In the genomic region with DNA sequence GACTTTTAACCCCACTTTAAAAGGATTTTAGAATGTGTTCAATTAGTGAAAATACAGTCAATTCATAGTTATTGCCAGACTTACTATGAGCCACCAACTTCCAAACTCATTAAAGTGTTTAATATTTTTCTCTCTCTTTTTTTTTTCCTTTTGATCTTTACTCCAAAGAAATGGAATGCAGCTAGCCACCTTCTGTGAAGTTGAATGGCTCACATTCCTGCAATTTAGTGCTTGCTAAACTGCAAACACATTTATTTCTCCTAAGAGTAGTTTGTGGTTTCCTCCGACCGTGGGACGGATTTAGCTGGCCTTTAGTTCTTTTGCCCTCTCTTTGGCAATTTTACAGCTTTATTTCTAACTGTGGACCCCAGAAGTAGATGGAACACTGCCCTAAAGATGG, we compare ENCODE assay signal across 24 mouse cellular contexts. TPM values are rescaled to one million over a fixed set of nuclear protein-coding genes. Genes with fewer than 3 reads are reported as not detected.
DNase-seq lines count a peak whose midpoint lies in the region; ATAC-seq and TF ChIP-seq lines count a peak whose summit lies in the region.
"Had no signal": no experiment of that assay in that cellular context is flagged by ENCODE, and none has a peak within 500 bp of the region (broad histone marks: within the 10 kb centered on the region; RNA-seq: fewer than 3 reads in every experiment).

No protein-coding gene starts in this region.

- peak overlapping the region; percentile 86; the same call in 1 of the 2 replicates for H3K27ac ChIP-seq in kidney, embryonic 15.5 days
- no peak overlapping the region for H3K27ac ChIP-seq in kidney, adult 2 months (ENCODE audit: insufficient read depth, low read depth, low read length)
- peak overlapping the region; percentile 58 for H3K27ac ChIP-seq in lung, embryonic 16.5 days (ENCODE audit: low read length)
- 0 out of 2 replicates have a peak overlapping the region, but pooled peaks have one; percentile 61 for H3K27ac ChIP-seq in limb, embryonic 11.5 days (replicated peaks; ENCODE audit: low read depth, low read length)
- H3K27ac ChIP-seq: hindbrain, embryonic 14.5 days; liver, embryonic 15.5 days; midbrain, embryonic 13.5 days; neural tube, embryonic 13.5 days had no signal

- H3K27me3 ChIP-seq in kidney, embryonic 15.5 days, result no peaks in the 10 kb centered on the region
- no peaks in the 10 kb centered on the region for H3K27me3 ChIP-seq in kidney, adult 2 months (replicated peaks; ENCODE audit: control insufficient read depth, insufficient read depth, low read length)
- H3K27me3 ChIP-seq in lung, embryonic 16.5 days (ENCODE audit: control insufficient read depth, insufficient read depth, low read depth, low read length), result no peaks in the 10 kb centered on the region
- no peaks in the 10 kb centered on the region for H3K27me3 ChIP-seq in limb, embryonic 11.5 days (ENCODE audit: control insufficient read depth, insufficient read depth, low read length)
- H3K27me3 ChIP-seq: heart, embryonic 13.5 days; liver, embryonic 15.5 days; midbrain, embryonic 13.5 days; neural tube, embryonic 13.5 days; Patski had no signal

- H3K4me2 ChIP-seq in kidney, embryonic 15.5 days, result no peak overlapping the region
- H3K4me2 ChIP-seq in lung, embryonic 16.5 days (ENCODE audit: low read depth, low read length), result no peak overlapping the region
- H3K4me2 ChIP-seq in limb, embryonic 11.5 days (ENCODE audit: low read depth, severe bottlenecking), result no peak overlapping the region
- H3K4me2 ChIP-seq: heart, embryonic 13.5 days; hindbrain, embryonic 14.5 days; liver, embryonic 15.5 days; midbrain, embryonic 13.5 days; neural tube, embryonic 13.5 days had no signal

- no peak for TF ChIP-seq POLR2A in kidney, adult 2 months (IDR thresholded peaks at IDR 0.05; ENCODE audit: low read depth, low read length)
- no peak for TF ChIP-seq POLR2A in lung, adult 2 months (IDR thresholded peaks at IDR 0.05; ENCODE audit: borderline replicate concordance, extremely low read depth, low read depth, low read length)

- H3K36me3 ChIP-seq in kidney, embryonic 15.5 days, result no peaks in the 10 kb centered on the region
- no peaks in the 10 kb centered on the region for H3K36me3 ChIP-seq in kidney, adult 2 months (ENCODE audit: control insufficient read depth, insufficient read depth, low read length)
- no peaks in the 10 kb centered on the region for H3K36me3 ChIP-seq in lung, embryonic 16.5 days (ENCODE audit: control insufficient read depth, insufficient read depth, low read length)
- no peaks in the 10 kb centered on the region for H3K36me3 ChIP-seq in limb, embryonic 11.5 days (ENCODE audit: control insufficient read depth, insufficient read depth, low read length)
- H3K36me3 ChIP-seq: G1E; heart, embryonic 13.5 days; liver, embryonic 15.5 days; midbrain, embryonic 13.5 days; neural tube, embryonic 13.5 days had no signal

- no peaks in the 10 kb centered on the region for H3K9me3 ChIP-seq in kidney, embryonic 15.5 days (replicated peaks)
- H3K9me3 ChIP-seq in lung, embryonic 16.5 days (ENCODE audit: control insufficient read depth, low read length), result no peaks in the 10 kb centered on the region
- no peaks in the 10 kb centered on the region for H3K9me3 ChIP-seq in limb, embryonic 11.5 days (ENCODE audit: control insufficient read depth, low read length)
- H3K9me3 ChIP-seq: heart, embryonic 13.5 days; liver, embryonic 15.5 days; neural tube, embryonic 13.5 days had no signal

- DNase-seq in kidney, adult 2 months, result no peak
- DNase-seq in lung, adult 2 months, result no peak
- DNase-seq in limb, embryonic 11.5 days (ENCODE audit: low spot score), result no peak
- no peak for DNase-seq in gastrocnemius, postnatal 25 days
- no peak for DNase-seq in right cerebral cortex, postnatal 25 days
- DNase-seq: adrenal gland, postnatal 14 days; cerebellum, adult 11-12 months; cerebellum, postnatal 14 days; heart, postnatal 10 days; kidney, postnatal 10 days; layer of hippocampus, adult 9-11 months; thymus, adult 2 months; thymus, postnatal 36 days had no signal

- ATAC-seq in kidney, embryonic 15.5 days (replicated peaks; ENCODE audit: low FRiP score), result no peak
- no peak for ATAC-seq in lung, embryonic 16.5 days (ENCODE audit: low read depth)
- ATAC-seq in limb, embryonic 11.5 days (ENCODE audit: insufficient number of reproducible peaks, low FRiP score, low TSS enrichment, low read depth), result no peak
- ATAC-seq: forebrain, embryonic 14.5 days; intestine, postnatal 0 days; midbrain, embryonic 13.5 days; Patski had no signal

- WGBS in kidney, embryonic 15.5 days, result 48% methylated on average over 3 of the region's 3 CpGs
- 42% methylated on average over 3 of the region's 3 CpGs for WGBS in kidney, adult 2 months
- 47% methylated on average over 3 of the region's 3 CpGs for WGBS in lung, embryonic 16.5 days
- 61% methylated on average over 3 of the region's 3 CpGs for WGBS in lung, adult 2 months
- 19% methylated on average over 3 of the region's 3 CpGs for WGBS in limb, embryonic 11.5 days

- H3K4me1 ChIP-seq in kidney, embryonic 15.5 days, result peaks cover 23% of the 10 kb centered on the region
- H3K4me1 ChIP-seq in kidney, adult 2 months (ENCODE audit: control insufficient read depth, insufficient read depth, low read length), result 0 out of 2 replicates have a peak, but pooled peaks cover 4% of the 10 kb centered on the region
- H3K4me1 ChIP-seq in lung, embryonic 16.5 days (replicated peaks; ENCODE audit: control insufficient read depth, insufficient read depth, low read length), result peaks cover 24% of the 10 kb centered on the region
- peaks cover 4% of the 10 kb centered on the region for H3K4me1 ChIP-seq in lung, adult 2 months (ENCODE audit: control insufficient read depth, insufficient read depth, low read length)
- peaks cover 14% of the 10 kb centered on the region for H3K4me1 ChIP-seq in limb, embryonic 11.5 days (ENCODE audit: control insufficient read depth, insufficient read depth, low read length)

- no peak overlapping the region for H3K9ac ChIP-seq in kidney, embryonic 15.5 days
- no peak overlapping the region for H3K9ac ChIP-seq in lung, embryonic 16.5 days (ENCODE audit: low read length)
- no peak overlapping the region for H3K9ac ChIP-seq in limb, embryonic 11.5 days (ENCODE audit: low read length)
- H3K9ac ChIP-seq: heart, embryonic 13.5 days; hindbrain, embryonic 14.5 days; liver, embryonic 15.5 days; midbrain, embryonic 13.5 days; neural tube, embryonic 13.5 days had no signal

- TF ChIP-seq CTCF in kidney, adult 2 months (conservative IDR thresholded peaks at IDR 0.05; ENCODE audit: insufficient read depth, insufficient read length, low read depth, low read length), result no peak
- no peak for TF ChIP-seq CTCF in lung, adult 2 months (IDR thresholded peaks at IDR 0.05; ENCODE audit: insufficient read depth, low read length)

- H3K4me3 ChIP-seq in kidney, embryonic 15.5 days (replicated peaks), result no peak overlapping the region
- no peak overlapping the region for H3K4me3 ChIP-seq in kidney, adult 2 months (ENCODE audit: insufficient read depth, low read depth, low read length)
- no peak overlapping the region for H3K4me3 ChIP-seq in lung, embryonic 16.5 days (ENCODE audit: low read length)
- no peak overlapping the region for H3K4me3 ChIP-seq in lung, adult 2 months (replicated peaks; ENCODE audit: extremely low read depth, low read depth, low read length)
- no peak overlapping the region for H3K4me3 ChIP-seq in limb, embryonic 11.5 days (ENCODE audit: low read depth, low read length)
- H3K4me3 ChIP-seq: heart, embryonic 13.5 days; liver, embryonic 15.5 days; midbrain, embryonic 13.5 days; neural tube, embryonic 13.5 days had no signal

RNA-seq across cellular contexts. Expression of a gene that starts 1.4 kb away (rescaled TPM):
- 6.4 and 7.1 TPM in 2 replicates for polyA plus RNA-seq in kidney, embryonic 15.5 days (2015; fragmentation: Nextera tagmentation; extraction: Ambion mirVana)
- 10.0 and 12.3 TPM in 2 replicates for polyA plus RNA-seq in kidney, adult 2 months (2012; rRNA removed)
- polyA plus RNA-seq in lung, embryonic 16.5 days (2015; fragmentation: Nextera tagmentation; extraction: Ambion mirVana), result 11.0 and 11.4 TPM in 2 replicates
- 1.6 and 2.2 TPM in 2 replicates for polyA plus RNA-seq in lung, adult 2 months (2012; rRNA removed)
- polyA plus RNA-seq in limb, embryonic 11.5 days (2014; fragmentation: Nextera tagmentation; extraction: Ambion mirVana), result 0.69 and 0.88 TPM in 2 replicates
- under 1 TPM; 0.33 to 0.86 TPM for total RNA-seq in gastrocnemius, postnatal 25 days (2021)
- total RNA-seq: G1E had no signal
- polyA plus RNA-seq: G1E, Patski had no signal
